Comparison of ENCODE assay signal across 10 mouse cellular contexts in the genomic region with DNA sequence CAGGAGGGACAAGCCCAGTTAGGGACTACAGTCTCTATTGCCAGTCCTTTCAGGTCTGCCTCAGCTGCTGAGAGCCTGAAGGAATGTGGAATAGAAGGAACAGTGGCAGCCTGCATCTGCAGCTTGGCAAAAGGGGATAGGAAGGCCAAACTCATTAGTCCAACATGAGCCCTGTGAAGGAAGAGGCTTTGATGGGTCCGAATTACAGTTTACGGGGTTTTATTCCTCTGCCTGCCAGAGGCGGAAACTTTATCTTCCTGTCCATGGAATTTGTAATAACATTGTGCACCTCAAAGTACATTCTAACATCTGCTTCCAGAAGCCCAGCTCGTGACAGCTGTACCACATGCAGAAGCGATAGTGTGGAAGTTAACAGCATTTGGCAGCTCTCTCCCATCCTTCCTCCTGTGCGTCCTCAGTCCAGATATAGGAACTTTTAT.
DNase-seq lines count a peak whose midpoint lies in the region; ATAC-seq and TF ChIP-seq lines count a peak whose summit lies in the region.
"Had no signal": no experiment of that assay in that cellular context is flagged by ENCODE, and none has a peak within 500 bp of the region (broad histone marks: within the 10 kb centered on the region; RNA-seq: fewer than 3 reads in every experiment).

No protein-coding gene starts in this region.

- peak; percentile 28 for DNase-seq in embryonic facial prominence, embryonic 11.5 days (ENCODE audit: low spot score)
- no peak for DNase-seq in embryonic facial prominence, embryonic 10.5 days (ENCODE audit: low spot score)
- no peak for DNase-seq in stomach, postnatal 0 days (ENCODE audit: low spot score)
- DNase-seq in kidney, postnatal 10 days: peak; percentile 39
- no peak for DNase-seq in urinary bladder, postnatal 4 days (ENCODE audit: low spot score in 2 of 2)
- no peak for DNase-seq in natural killer cell, adult 2 months (ENCODE audit: low spot score in 2 of 2)
- DNase-seq: liver; midbrain, embryonic 14.5 days had no signal

- no peak overlapping the region for H3K27ac ChIP-seq in embryonic facial prominence, embryonic 11.5 days (replicated peaks; ENCODE audit: low read depth, low read length)
- no peak overlapping the region for H3K27ac ChIP-seq in embryonic facial prominence, embryonic 10.5 days (replicated peaks)
- no peak overlapping the region for H3K27ac ChIP-seq in stomach, embryonic 15.5 days
- H3K27ac ChIP-seq in stomach, postnatal 0 days (replicated peaks): no peak overlapping the region
- 0 out of 2 replicates have a peak overlapping the region, but pooled peaks have one; percentile 10 for H3K27ac ChIP-seq in stomach, embryonic 16.5 days (ENCODE audit: low read length)

- H3K9ac ChIP-seq in embryonic facial prominence, embryonic 11.5 days (replicated peaks; ENCODE audit: low read length): no peak overlapping the region
- H3K9ac ChIP-seq in stomach, embryonic 15.5 days: no peak overlapping the region
- H3K9ac ChIP-seq in stomach, postnatal 0 days (ENCODE audit: low read length): no peak overlapping the region
- no peak overlapping the region for H3K9ac ChIP-seq in stomach, embryonic 16.5 days (ENCODE audit: low read length)

- no peak overlapping the region for H3K4me3 ChIP-seq in embryonic facial prominence, embryonic 11.5 days (ENCODE audit: low read depth, low read length)
- no peak overlapping the region for H3K4me3 ChIP-seq in embryonic facial prominence, embryonic 10.5 days
- H3K4me3 ChIP-seq in stomach, embryonic 15.5 days (replicated peaks): no peak overlapping the region
- no peak overlapping the region for H3K4me3 ChIP-seq in stomach, postnatal 0 days (ENCODE audit: low read depth, low read length)
- no peak overlapping the region for H3K4me3 ChIP-seq in stomach, embryonic 16.5 days (replicated peaks; ENCODE audit: low read length)

- no peaks in the 10 kb centered on the region for H3K36me3 ChIP-seq in embryonic facial prominence, embryonic 11.5 days (replicated peaks; ENCODE audit: control insufficient read depth, insufficient read depth, low read depth, low read length)
- H3K36me3 ChIP-seq in embryonic facial prominence, embryonic 10.5 days (replicated peaks): no peaks in the 10 kb centered on the region
- no peaks in the 10 kb centered on the region for H3K36me3 ChIP-seq in stomach, embryonic 15.5 days
- no peaks in the 10 kb centered on the region for H3K36me3 ChIP-seq in stomach, postnatal 0 days (ENCODE audit: control insufficient read depth, insufficient read depth, low read length)
- no peaks in the 10 kb centered on the region for H3K36me3 ChIP-seq in stomach, embryonic 16.5 days (ENCODE audit: control insufficient read depth, insufficient read depth, low read length)

- H3K27me3 ChIP-seq in embryonic facial prominence, embryonic 11.5 days (ENCODE audit: control insufficient read depth, insufficient read depth, low read length): no peaks in the 10 kb centered on the region
- H3K27me3 ChIP-seq in embryonic facial prominence, embryonic 10.5 days (replicated peaks; ENCODE audit: low read depth, poor library complexity, severe bottlenecking): no peaks in the 10 kb centered on the region
- H3K27me3 ChIP-seq in stomach, embryonic 15.5 days (replicated peaks): no peaks in the 10 kb centered on the region
- no peaks in the 10 kb centered on the region for H3K27me3 ChIP-seq in stomach, postnatal 0 days (ENCODE audit: control insufficient read depth, insufficient read depth, low read length)
- H3K27me3 ChIP-seq in stomach, embryonic 16.5 days (ENCODE audit: control insufficient read depth, insufficient read depth, low read length): no peaks in the 10 kb centered on the region

- no peak overlapping the region for H3K4me2 ChIP-seq in embryonic facial prominence, embryonic 11.5 days (ENCODE audit: low read depth, low read length)
- no peak overlapping the region for H3K4me2 ChIP-seq in stomach, embryonic 15.5 days
- no peak overlapping the region for H3K4me2 ChIP-seq in stomach, postnatal 0 days (replicated peaks; ENCODE audit: low read depth)
- no peak overlapping the region for H3K4me2 ChIP-seq in stomach, embryonic 16.5 days (ENCODE audit: low read depth, low read length)

- no peak for TF ChIP-seq CTCF in stomach, postnatal 0 days (IDR thresholded peaks at IDR 0.05; ENCODE audit: low read depth)

- WGBS in embryonic facial prominence, embryonic 11.5 days: 51% methylated on average over 6 of the region's 6 CpGs
- 65% methylated on average over 6 of the region's 6 CpGs for WGBS in embryonic facial prominence, embryonic 10.5 days
- 35% methylated on average over 6 of the region's 6 CpGs for WGBS in stomach, embryonic 15.5 days
- 49% methylated on average over 6 of the region's 6 CpGs for WGBS in stomach, postnatal 0 days
- 34% methylated on average over 6 of the region's 6 CpGs for WGBS in stomach, embryonic 16.5 days

- H3K4me1 ChIP-seq in embryonic facial prominence, embryonic 11.5 days (ENCODE audit: control insufficient read depth, insufficient read depth, low read length): no peaks in the 10 kb centered on the region
- H3K4me1 ChIP-seq in embryonic facial prominence, embryonic 10.5 days: peaks cover 7% of the 10 kb centered on the region; the same call in 1 of the 2 replicates
- no peaks in the 10 kb centered on the region for H3K4me1 ChIP-seq in stomach, embryonic 15.5 days
- H3K4me1 ChIP-seq in stomach, postnatal 0 days (replicated peaks; ENCODE audit: control insufficient read depth, insufficient read depth): no peaks in the 10 kb centered on the region
- peaks cover 8% of the 10 kb centered on the region; the same call in 1 of the 2 replicates for H3K4me1 ChIP-seq in stomach, embryonic 16.5 days (ENCODE audit: control insufficient read depth, insufficient read depth, low read length)

- TF ChIP-seq EP300 in stomach, postnatal 0 days (optimal IDR thresholded peaks at IDR 0.05): no peak

- ATAC-seq in embryonic facial prominence, embryonic 11.5 days (replicated peaks; ENCODE audit: insufficient number of reproducible peaks, low FRiP score, low TSS enrichment, low read depth): no peak
- ATAC-seq in stomach, embryonic 15.5 days (ENCODE audit: insufficient read depth, low FRiP score, low read depth): peak; percentile 22; the same call in 1 of the 2 replicates
- no peak for ATAC-seq in stomach, postnatal 0 days (ENCODE audit: low FRiP score, low TSS enrichment)
- no peak for ATAC-seq in stomach, embryonic 16.5 days (ENCODE audit: insufficient read depth, low FRiP score)

- H3K9me3 ChIP-seq in embryonic facial prominence, embryonic 11.5 days (replicated peaks; ENCODE audit: control insufficient read depth, low read length): no peaks in the 10 kb centered on the region
- H3K9me3 ChIP-seq in embryonic facial prominence, embryonic 10.5 days: no peaks in the 10 kb centered on the region
- H3K9me3 ChIP-seq in stomach, embryonic 15.5 days: no peaks in the 10 kb centered on the region
- no peaks in the 10 kb centered on the region for H3K9me3 ChIP-seq in stomach, postnatal 0 days (ENCODE audit: control insufficient read depth, low read length)
- H3K9me3 ChIP-seq in stomach, embryonic 16.5 days (replicated peaks; ENCODE audit: control insufficient read depth, low read length): no peaks in the 10 kb centered on the region

Comparison
In these comparisons a context has a peak if more than half of its experiments do, and no peak if none do; other contexts are left out.
1. DNase-seq: peak in embryonic facial prominence, embryonic 11.5 days (single experiment) and kidney, postnatal 10 days (single experiment); none in embryonic facial prominence, embryonic 10.5 days (single experiment), stomach, postnatal 0 days (single experiment), urinary bladder, postnatal 4 days (0 of 2) and natural killer cell, adult 2 months (0 of 2).